Mouse (Mus musculus) kidney, adult 2 months (tissue): ENCODE measurements around the gene Tuba4a.

Source experiments
- CTCF ChIP-seq: fragments of 200-500 bp; conservative IDR thresholded peaks from 2 replicates; pipeline ENCODE4 v1.5.1; 2011; ENCODE audit warnings: low read depth, mild to moderate bottlenecking, control low read depth, low read length, moderate library complexity, mixed read lengths; ENCODE audit not compliant: insufficient read depth, insufficient read length
- POLR2A ChIP-seq: fragments of 200-500 bp; IDR thresholded peaks from one replicate; pipeline ENCODE4 v1.6.1; 2011; ENCODE audit warnings: low read depth, low read length, control low read depth

GRCm38 (mm10) chr1:75244836-75245235 is 25.2 kb upstream of the Tuba4a start:
- TF ChIP-seq CTCF: no peak
- no peak for TF ChIP-seq POLR2A
